Mouse (Mus musculus): ENCODE data around the gene P2rx5. TPM values are rescaled to one million over a fixed set of nuclear protein-coding genes. Genes with fewer than 3 reads are reported as not detected.

P2rx5 gene
- polyA plus RNA-seq, 1 experiment from 2014 or later: 0.39 TPM

DNA sequence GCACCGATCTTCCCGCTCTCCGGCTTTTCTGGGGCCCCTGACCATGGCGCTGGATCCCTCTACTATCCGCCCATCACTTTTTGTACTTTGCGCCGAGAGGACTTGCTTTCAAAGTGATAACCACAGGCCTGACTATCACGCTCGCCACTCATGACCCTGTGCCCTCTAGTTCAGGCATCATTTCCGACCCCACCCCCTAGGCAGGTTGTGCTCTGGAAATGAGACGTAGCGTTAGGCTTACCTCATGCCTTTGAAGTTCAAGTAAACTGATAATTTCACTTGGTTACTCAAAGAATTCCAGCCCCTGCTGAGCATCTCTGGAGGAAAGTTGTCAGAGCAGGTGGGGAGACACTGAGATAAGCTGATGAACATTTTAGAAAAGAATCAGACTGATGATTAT is 39.7 kb downstream of the P2rx5 start:
- Histone ChIP-seq H3K4me2 (ENCODE audit: low read depth, low read length) (peak overlapping the region; percentile 91), H3K9ac (replicated peaks; ENCODE audit: low read depth, low read length) (peak overlapping the region; percentile 71), H3K4me1 (ENCODE audit: control insufficient read depth, insufficient read depth, low read length) (peaks cover 8% of the 10 kb centered on the region; the same call in 1 of the 2 replicates), H3K27ac (ENCODE audit: low read depth, low read length) (no peak overlapping the region), H3K9me3 (ENCODE audit: control insufficient read depth, low read length) (no peaks in the 10 kb centered on the region), H3K4me3 (ENCODE audit: low read depth, low read length) (peak overlapping the region; percentile 75), H3K27me3 (ENCODE audit: control insufficient read depth, insufficient read depth, low read length) (no peaks in the 10 kb centered on the region), H3K36me3 (ENCODE audit: control insufficient read depth, insufficient read depth, low read length) (no peaks in the 10 kb centered on the region)
- WGBS: 5% methylated on average over 12 of the region's 12 CpGs
- ATAC-seq (ENCODE audit: low read depth): no peak

DNA sequence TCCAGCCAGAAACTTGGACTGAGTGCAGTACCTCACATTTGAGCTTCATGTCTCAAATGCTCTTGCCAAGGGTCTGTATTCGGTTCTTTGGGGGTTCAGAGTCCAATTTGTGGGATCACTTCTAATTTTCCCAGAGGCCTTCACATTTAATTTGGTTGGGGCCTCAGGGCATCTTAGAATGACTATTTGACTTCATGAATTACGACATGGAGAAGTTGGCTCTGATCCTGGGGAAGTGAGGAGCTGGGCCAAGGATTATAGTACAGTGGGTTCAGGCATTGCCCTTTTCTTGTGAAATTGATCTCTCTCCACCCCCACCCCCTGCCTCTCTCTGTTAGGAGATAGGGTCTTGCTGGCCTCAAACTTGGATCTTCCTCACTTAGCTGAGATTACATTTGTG is 40.8 kb downstream of the P2rx5 start:
- Histone ChIP-seq H3K9me3 (ENCODE audit: control insufficient read depth, low read length) (no peaks in the 10 kb centered on the region), H3K4me2 (ENCODE audit: low read depth, low read length) (no peak overlapping the region), H3K4me3 (ENCODE audit: low read depth, low read length) (no peak overlapping the region), H3K27ac (ENCODE audit: low read depth, low read length) (no peak overlapping the region), H3K27me3 (ENCODE audit: control insufficient read depth, insufficient read depth, low read length) (no peaks in the 10 kb centered on the region), H3K4me1 (ENCODE audit: control insufficient read depth, insufficient read depth, low read length) (peaks cover 8% of the 10 kb centered on the region; the same call in 1 of the 2 replicates), H3K36me3 (ENCODE audit: control insufficient read depth, insufficient read depth, low read length) (no peaks in the 10 kb centered on the region), H3K9ac (replicated peaks; ENCODE audit: low read depth, low read length) (no peak overlapping the region)
- ATAC-seq (ENCODE audit: low read depth): no peak
- WGBS: 78% methylated on average over 2 of the region's 2 CpGs

GRCm38 (mm10) chr11:73201597-73201996 is 41.4 kb downstream of the P2rx5 start:
- no peaks in the 10 kb centered on the region for H3K36me3 ChIP-seq (ENCODE audit: control insufficient read depth, insufficient read depth, low read length)
- H3K4me2 ChIP-seq (ENCODE audit: low read depth, low read length): no peak overlapping the region
- H3K27me3 ChIP-seq (ENCODE audit: control insufficient read depth, insufficient read depth, low read length): no peaks in the 10 kb centered on the region
- 31% methylated on average over 4 of the region's 4 CpGs for WGBS
- no peak overlapping the region for H3K4me3 ChIP-seq (ENCODE audit: low read depth, low read length)
- no peak overlapping the region for H3K27ac ChIP-seq (ENCODE audit: low read depth, low read length)
- peaks cover 8% of the 10 kb centered on the region; the same call in 1 of the 2 replicates for H3K4me1 ChIP-seq (ENCODE audit: control insufficient read depth, insufficient read depth, low read length)
- no peak overlapping the region for H3K9ac ChIP-seq (replicated peaks; ENCODE audit: low read depth, low read length)
- no peak for ATAC-seq (ENCODE audit: low read depth)
- no peaks in the 10 kb centered on the region for H3K9me3 ChIP-seq (ENCODE audit: control insufficient read depth, low read length)

DNA sequence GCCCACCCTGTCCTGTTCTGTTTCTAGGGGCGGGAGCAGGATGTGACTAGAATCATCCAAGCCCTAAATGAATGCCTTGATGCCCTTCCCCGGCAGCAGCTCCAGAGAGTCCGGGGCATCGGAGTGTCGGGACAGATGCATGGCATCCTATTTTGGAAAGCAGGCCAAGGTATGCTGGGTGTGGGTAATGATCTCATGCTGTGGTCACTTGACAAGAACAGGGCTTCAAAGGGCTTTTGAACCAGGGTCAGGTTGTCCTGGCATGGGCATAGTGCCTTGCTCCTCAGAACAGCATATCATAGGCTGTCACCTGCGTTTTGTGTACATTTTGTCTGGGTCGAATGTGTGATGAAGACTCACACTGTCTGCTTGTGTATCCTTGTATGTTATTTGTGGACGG is 43.7 kb downstream of the P2rx5 start:
- H3K27me3 ChIP-seq (ENCODE audit: control insufficient read depth, insufficient read depth, low read length): no peaks in the 10 kb centered on the region
- no peak overlapping the region for H3K4me2 ChIP-seq (ENCODE audit: low read depth, low read length)
- whole genome bisulfite sequencing: 87% methylated on average over 8 of the region's 8 CpGs
- H3K36me3 ChIP-seq (ENCODE audit: control insufficient read depth, insufficient read depth, low read length): no peaks in the 10 kb centered on the region
- no peak overlapping the region for H3K4me3 ChIP-seq (ENCODE audit: low read depth, low read length)
- H3K9me3 ChIP-seq (ENCODE audit: control insufficient read depth, low read length): no peaks in the 10 kb centered on the region
- H3K27ac ChIP-seq (ENCODE audit: low read depth, low read length): no peak overlapping the region
- H3K9ac ChIP-seq (replicated peaks; ENCODE audit: low read depth, low read length): no peak overlapping the region
- peaks cover 3% of the 10 kb centered on the region; the same call in 1 of the 2 replicates for H3K4me1 ChIP-seq (ENCODE audit: control insufficient read depth, insufficient read depth, low read length)
- no peak for ATAC-seq (ENCODE audit: low read depth)

DNA sequence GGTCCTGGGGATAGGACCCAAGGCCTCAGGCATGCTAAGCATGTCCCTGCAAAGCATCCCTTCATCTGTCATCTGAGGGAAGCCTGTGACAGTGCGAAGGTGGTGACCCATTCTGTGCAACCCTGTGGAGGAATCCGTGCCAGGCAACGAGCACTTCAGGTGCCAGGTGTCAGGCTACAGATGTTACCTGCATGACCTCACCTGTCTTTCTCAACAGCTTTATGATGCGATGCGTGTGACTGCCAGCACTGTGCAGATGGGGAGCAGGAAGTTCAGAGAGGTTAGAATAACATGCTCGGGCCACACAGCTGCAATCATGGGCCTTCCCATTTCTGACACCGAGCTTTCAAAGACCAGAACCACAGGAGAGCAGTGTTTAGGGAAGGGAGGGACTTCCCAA is 45.0 kb downstream of the P2rx5 start:
- Histone ChIP-seq H3K4me1 (ENCODE audit: control insufficient read depth, insufficient read depth, low read length) (no peaks in the 10 kb centered on the region), H3K4me3 (ENCODE audit: low read depth, low read length) (no peak overlapping the region), H3K27me3 (ENCODE audit: control insufficient read depth, insufficient read depth, low read length) (no peaks in the 10 kb centered on the region), H3K36me3 (ENCODE audit: control insufficient read depth, insufficient read depth, low read length) (no peaks in the 10 kb centered on the region), H3K9me3 (ENCODE audit: control insufficient read depth, low read length) (no peaks in the 10 kb centered on the region), H3K27ac (ENCODE audit: low read depth, low read length) (no peak overlapping the region), H3K9ac (replicated peaks; ENCODE audit: low read depth, low read length) (no peak overlapping the region), H3K4me2 (ENCODE audit: low read depth, low read length) (no peak overlapping the region)
- WGBS: 79% methylated on average over 7 of the region's 7 CpGs
- no peak for ATAC-seq (ENCODE audit: low read depth)

- H3K27ac ChIP-seq (ENCODE audit: low read depth, low read length): no peak overlapping the region
- no peaks in the 10 kb centered on the region for H3K9me3 ChIP-seq (ENCODE audit: control insufficient read depth, low read length)
- H3K4me3 ChIP-seq (ENCODE audit: low read depth, low read length): no peak overlapping the region
- no peak overlapping the region for H3K9ac ChIP-seq (replicated peaks; ENCODE audit: low read depth, low read length)
- H3K4me1 ChIP-seq (ENCODE audit: control insufficient read depth, insufficient read depth, low read length): no peaks in the 10 kb centered on the region
- ATAC-seq (ENCODE audit: low read depth): no peak
- no peaks in the 10 kb centered on the region for H3K27me3 ChIP-seq (ENCODE audit: control insufficient read depth, insufficient read depth, low read length)
- 100% methylated on average over 2 of the region's 2 CpGs for WGBS
- H3K36me3 ChIP-seq (ENCODE audit: control insufficient read depth, insufficient read depth, low read length): no peaks in the 10 kb centered on the region
- no peak overlapping the region for H3K4me2 ChIP-seq (ENCODE audit: low read depth, low read length)
Measured at GRCm38 (mm10) chr11:73207621-73208020, 47.4 kb downstream of the P2rx5 start.

DNA sequence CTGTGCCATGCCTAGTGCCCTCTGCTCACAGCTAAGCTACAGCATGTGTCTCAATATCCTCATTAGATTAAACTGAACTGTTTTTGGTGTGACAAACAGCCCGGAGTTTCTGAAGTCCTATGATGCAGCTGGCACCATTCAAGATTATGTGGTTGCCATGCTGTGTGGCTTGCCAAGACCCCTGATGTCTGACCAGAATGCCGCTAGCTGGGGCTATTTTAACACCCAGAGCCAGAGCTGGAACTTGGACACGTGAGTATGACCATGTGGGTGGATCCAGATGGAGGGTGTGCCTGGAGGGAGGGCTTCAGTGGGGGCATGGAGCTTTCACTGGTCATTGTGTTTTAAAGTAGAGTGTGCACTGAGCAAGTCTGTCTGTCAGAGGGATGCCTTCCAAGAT is 53.7 kb downstream of the P2rx5 start:
- Histone ChIP-seq H3K27ac (ENCODE audit: low read depth, low read length) (no peak overlapping the region), H3K9ac (replicated peaks; ENCODE audit: low read depth, low read length) (no peak overlapping the region), H3K4me1 (ENCODE audit: control insufficient read depth, insufficient read depth, low read length) (no peaks in the 10 kb centered on the region), H3K27me3 (ENCODE audit: control insufficient read depth, insufficient read depth, low read length) (no peaks in the 10 kb centered on the region), H3K9me3 (ENCODE audit: control insufficient read depth, low read length) (no peaks in the 10 kb centered on the region), H3K4me2 (ENCODE audit: low read depth, low read length) (no peak overlapping the region), H3K36me3 (ENCODE audit: control insufficient read depth, insufficient read depth, low read length) (no peaks in the 10 kb centered on the region), H3K4me3 (ENCODE audit: low read depth, low read length) (no peak overlapping the region)
- ATAC-seq (ENCODE audit: low read depth): no peak
- WGBS: 71% methylated on average over 3 of the region's 3 CpGs

- Histone ChIP-seq H3K4me2 (ENCODE audit: low read depth, low read length) (no peak overlapping the region), H3K9me3 (ENCODE audit: control insufficient read depth, low read length) (no peaks in the 10 kb centered on the region), H3K36me3 (ENCODE audit: control insufficient read depth, insufficient read depth, low read length) (no peaks in the 10 kb centered on the region), H3K9ac (replicated peaks; ENCODE audit: low read depth, low read length) (no peak overlapping the region), H3K27me3 (ENCODE audit: control insufficient read depth, insufficient read depth, low read length) (no peaks in the 10 kb centered on the region), H3K27ac (ENCODE audit: low read depth, low read length) (no peak overlapping the region), H3K4me1 (ENCODE audit: control insufficient read depth, insufficient read depth, low read length) (no peaks in the 10 kb centered on the region), H3K4me3 (ENCODE audit: low read depth, low read length) (no peak overlapping the region)
- WGBS: 72% methylated on average over 2 of the region's 2 CpGs
- no peak for ATAC-seq (ENCODE audit: low read depth)
Measured at GRCm38 (mm10) chr11:73219671-73220070, 59.5 kb downstream of the P2rx5 start.

DNA sequence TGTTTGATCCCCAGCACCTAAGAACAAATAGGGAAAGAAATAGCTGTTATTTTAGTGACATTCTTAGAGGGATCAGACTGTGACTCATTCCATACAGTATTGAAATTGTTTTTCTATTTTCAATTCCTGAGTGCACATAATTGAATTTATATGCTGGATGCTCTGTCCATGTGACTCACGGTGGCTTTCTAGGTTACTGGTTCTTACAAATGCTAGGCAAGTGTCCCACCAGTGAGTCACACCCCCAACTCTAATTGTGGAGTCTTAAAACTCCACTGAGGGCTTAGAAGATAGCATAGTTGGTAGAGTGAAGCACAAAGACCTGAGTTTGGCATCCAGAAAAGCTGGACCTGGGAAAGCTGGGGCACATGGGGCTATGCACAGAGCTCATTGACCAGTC is 60.4 kb downstream of the P2rx5 start:
- no peak for ATAC-seq (ENCODE audit: low read depth)
- no peak overlapping the region for H3K9ac ChIP-seq (replicated peaks; ENCODE audit: low read depth, low read length)
- no peaks in the 10 kb centered on the region for H3K9me3 ChIP-seq (ENCODE audit: control insufficient read depth, low read length)
- 93% methylated on average over 1 of the region's 1 CpGs for WGBS
- no peaks in the 10 kb centered on the region for H3K27me3 ChIP-seq (ENCODE audit: control insufficient read depth, insufficient read depth, low read length)
- no peak overlapping the region for H3K27ac ChIP-seq (ENCODE audit: low read depth, low read length)
- no peak overlapping the region for H3K4me2 ChIP-seq (ENCODE audit: low read depth, low read length)
- no peak overlapping the region for H3K4me3 ChIP-seq (ENCODE audit: low read depth, low read length)
- H3K4me1 ChIP-seq (ENCODE audit: control insufficient read depth, insufficient read depth, low read length): no peaks in the 10 kb centered on the region
- H3K36me3 ChIP-seq (ENCODE audit: control insufficient read depth, insufficient read depth, low read length): no peaks in the 10 kb centered on the region

All from neural tube, embryonic 14.5 days (tissue).